Mouse (Mus musculus) small intestine, adult 2 months (tissue): Measurements from ENCODE around the gene Tnfsf10.

Source experiments
- CTCF ChIP-seq: fragments of 200-500 bp; IDR thresholded peaks from 2 replicates; pipeline ENCODE4 v1.5.1; 2012; ENCODE audit warnings: low read depth, mild to moderate bottlenecking, control low read depth, inconsistent platforms, low read length, moderate library complexity, mixed read lengths; ENCODE audit not compliant: insufficient replicate concordance, insufficient read length; ENCODE audit errors: extremely low read depth
- POLR2A ChIP-seq: fragments of 200-500 bp; IDR thresholded peaks from 2 replicates; pipeline ENCODE4 v1.6.1; 2012; ENCODE audit warnings: low read depth, mild to moderate bottlenecking, control low read depth, inconsistent platforms, low read length, moderate library complexity

DNA sequence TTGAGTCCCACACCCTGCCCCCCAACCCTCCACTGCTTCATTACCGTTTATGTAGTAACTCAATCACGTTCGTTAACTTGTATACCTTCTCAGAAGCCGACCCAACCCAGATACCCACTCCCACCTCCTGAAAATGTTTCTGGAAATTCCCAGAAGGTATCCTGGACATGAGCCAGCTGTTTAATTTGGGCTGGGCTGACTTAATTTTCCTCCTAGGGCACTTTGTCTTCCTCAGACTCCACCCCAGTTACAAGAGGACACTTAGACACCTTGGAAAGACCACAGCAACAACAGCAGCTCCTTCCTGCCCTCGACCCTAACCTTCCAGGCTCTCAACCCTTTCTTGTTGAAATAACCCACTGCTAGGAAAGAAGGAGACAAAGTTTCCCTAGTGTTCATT is 6.7 kb downstream of the Tnfsf10 start:
- TF ChIP-seq POLR2A (no peak), CTCF (no peak)
